Mouse (Mus musculus) erythroblast, embryonic 14.5 days (primary cell): ENCODE data around the gene Ccnyl1.

Experiments
- GATA1 ChIP-seq: IDR thresholded peaks from 2 replicates; pipeline ENCODE4 v1.6.1; 2012; ENCODE audit warnings: low read length, inconsistent platforms, mixed read lengths
- TAL1 ChIP-seq: IDR thresholded peaks from 3 replicates; pipeline ENCODE4 v1.6.1; 2012; ENCODE audit warnings: low read length, inconsistent platforms, mixed read lengths

DNA sequence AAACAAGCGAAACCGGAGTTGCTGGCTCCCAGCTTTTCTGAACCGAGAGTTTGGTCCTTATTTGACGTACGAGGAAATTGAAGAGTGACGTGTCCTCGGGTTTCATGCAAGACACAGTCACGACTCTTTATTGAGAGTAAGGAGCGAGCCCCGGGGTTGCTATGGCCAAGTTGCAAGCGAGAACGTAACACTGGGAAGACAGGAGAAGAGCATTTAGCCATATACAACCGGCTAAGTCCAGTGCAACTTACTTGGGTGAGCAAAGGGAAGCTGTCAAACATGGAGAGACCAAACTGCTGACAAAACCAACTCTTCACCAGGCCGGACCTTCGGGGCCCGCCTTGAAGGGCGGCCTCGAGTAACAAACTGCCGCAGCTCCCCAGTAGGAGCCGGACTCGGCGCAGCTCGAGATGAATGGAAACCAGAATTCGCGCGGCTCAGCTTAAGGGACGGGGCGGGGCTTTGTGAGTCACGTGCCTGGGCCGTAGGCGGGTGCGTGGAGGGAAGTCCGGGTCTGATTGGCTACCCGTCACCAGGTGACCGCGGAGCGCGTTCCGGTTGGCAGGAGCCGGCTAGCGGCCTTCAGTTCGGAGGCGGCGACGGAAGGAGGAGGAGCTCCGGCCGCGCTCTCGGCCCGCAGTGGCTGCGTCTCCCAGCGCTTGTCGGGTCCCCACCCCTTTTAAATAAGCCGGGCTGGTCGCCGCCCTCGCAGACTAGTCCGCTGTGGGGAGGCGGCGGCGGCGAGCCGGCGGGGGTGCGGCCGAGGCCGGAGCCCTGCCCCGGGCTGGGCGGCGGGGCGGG is at the start of gene Ccnyl1:
- TF ChIP-seq TAL1, result no peak
- no peak for TF ChIP-seq GATA1
